Mouse (Mus musculus): Measurements from ENCODE around the gene Setd4.

The Setd4 gene

DNA sequence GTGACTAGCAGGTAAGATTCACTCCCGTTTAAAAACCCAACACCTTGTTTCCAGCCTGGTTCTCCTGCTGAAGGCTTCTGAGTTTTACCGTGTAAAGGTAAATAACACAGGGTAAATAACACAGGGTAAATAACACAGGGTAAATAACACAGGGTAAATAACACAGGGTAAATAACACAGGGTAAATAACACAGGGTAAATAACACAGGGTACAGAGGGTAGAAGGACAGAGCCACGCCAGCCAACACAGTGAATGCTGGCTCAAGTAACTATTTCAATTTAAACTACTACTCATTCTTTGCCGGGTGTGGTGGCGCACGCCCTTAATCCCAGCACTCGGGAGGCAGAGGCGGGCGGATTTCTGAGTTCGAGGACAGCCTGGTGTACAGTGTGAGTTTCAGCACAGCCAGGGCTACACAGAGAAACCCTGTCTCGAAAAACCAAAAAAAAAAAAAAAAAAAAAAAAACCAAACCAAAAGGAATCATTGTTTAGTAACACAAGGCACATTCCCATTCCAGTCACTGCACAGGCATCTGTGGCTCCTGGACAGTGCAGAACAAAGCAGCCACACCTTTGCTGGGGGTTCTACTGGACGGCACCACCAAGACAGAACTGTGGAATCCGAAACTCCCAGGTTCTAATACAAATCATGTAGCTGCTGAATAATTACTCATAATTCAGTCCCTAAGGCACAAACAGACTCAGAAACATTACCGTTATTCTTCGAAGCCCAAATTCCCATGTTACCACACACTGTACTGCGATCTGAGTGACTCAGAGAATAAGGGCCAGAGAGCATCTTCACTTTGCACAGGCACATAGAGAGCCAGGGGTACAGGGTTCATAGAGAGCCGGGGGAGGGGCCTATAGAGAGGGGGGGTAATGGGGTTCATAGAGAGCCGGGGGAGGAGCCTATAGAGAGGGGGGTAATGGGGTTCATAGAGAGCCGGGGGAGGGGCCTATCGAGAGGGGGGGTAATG is 12.1 kb downstream of the Setd4 start:
- no peak for DNase-seq

DNA sequence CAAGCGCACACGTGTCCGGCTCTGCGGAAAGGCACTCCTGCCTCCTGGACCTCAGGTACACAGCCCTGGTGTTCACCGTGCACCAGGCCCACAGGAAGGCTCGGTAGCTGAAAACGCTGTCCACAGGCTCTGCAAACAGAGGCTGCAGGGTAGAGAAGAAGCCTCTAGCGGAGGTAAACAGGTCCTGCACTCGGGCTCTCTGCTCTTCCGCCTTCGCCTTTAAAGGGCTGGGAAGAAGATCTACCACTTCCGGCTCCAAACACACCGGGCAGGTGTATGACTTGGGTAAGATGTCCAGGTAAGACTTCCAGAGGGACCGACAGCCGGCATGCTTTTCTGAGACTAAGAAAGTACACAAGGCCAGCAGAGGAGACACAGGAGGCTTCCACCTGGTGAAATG is 12.9 kb downstream of the Setd4 start:
- DNase-seq = no peak

DNA sequence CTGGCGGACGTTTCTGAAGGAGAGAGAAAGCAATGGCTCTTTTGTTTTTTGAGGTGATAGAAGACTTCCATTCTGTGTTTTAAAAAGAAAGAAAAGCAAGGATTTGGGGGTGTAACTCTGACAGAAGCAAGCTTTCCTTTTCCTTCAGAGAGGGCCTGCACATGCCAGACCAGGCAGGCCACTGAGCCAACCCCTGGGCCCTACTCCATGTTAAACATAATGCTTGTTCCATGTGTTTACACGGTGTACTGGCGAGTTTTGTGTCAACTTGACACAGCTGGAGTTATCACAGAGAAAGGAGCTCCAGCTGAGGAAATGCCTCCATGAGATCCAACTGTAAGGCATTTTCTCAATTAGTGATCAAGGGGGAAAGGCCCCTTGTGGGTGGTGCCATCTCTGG is 15.6 kb downstream of the Setd4 start:
- no peak for DNase-seq

DNA sequence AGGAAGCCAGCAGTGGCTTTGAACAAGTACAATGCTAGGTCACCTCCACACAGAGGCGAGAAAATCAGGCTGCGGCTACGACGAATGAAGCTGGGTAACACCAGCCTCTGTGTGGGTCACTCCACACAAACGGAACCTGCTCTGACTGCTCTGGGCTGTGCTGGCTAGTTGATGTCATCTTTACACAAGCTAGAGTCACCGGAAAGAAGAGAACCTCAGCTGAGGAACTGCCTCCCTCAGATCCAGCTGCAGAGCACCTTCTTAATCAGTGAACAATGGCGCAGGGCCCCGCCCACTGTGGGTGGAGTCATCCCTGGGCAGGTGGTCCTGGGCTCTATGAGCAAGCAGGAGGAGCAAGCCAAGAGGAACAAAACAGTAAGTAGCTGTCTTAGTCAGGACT is 17.5 kb downstream of the Setd4 start:
- DNase-seq = no peak

DNA sequence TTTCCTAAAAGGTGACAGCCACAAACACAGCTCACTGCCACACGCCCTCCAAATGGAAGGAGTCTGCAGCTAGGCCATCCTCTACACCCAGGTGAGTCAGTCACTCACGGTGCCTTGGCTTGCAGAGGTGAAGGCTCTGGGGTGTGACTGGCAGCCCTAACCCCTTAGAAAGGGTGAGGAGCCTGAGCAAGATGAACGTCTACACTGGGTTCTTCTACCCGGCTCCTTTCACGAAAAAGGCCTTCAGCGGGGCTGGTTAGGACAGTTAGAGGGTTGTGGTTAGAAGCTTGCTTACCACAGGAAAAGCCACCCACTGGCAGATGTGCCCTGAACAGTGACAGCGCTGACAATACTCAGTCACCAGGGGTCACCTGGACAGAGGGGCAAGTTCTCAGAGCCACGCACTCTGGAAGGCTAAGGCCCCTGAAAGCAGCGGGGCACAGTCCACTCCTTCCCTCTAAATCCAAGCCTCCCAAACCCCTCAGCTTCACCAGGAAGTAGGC is 18.1 kb downstream of the Setd4 start:
- DNase-seq = no peak

DNA sequence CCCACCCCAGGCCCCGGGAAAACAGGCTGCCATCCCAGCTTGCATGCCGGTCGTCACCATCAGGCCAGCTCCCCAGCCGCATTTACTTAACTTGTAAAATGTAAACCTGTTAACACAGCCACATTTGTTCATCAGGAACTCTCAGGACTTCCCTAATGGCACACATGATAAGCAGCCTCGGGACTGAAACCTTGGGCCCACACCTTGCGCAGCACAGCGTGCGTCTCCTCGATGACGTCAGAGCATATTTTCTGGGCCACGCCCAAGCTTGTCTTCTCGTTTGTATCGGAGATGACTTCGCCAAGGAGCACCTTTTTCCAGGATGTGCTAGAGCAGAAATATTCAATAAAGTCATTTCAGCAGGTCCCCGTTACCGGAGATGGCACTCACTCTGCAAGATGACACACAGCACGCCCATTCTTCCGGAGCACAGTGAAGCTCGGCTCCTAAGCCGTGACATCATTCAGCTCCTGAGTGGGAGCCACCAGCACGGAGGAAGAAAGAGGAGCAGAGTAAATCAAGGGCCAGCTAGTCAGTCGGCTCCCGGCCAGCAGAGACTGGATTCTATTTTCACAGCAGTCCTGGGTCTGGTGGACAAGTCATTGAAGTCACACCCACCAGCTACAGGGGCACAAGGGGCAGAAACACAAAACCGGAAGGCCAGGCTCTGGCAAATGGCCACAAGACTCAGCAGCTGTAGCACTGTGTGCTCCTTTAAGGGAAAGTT is 18.7 kb downstream of the Setd4 start:
- DNase-seq = no peak

DNA sequence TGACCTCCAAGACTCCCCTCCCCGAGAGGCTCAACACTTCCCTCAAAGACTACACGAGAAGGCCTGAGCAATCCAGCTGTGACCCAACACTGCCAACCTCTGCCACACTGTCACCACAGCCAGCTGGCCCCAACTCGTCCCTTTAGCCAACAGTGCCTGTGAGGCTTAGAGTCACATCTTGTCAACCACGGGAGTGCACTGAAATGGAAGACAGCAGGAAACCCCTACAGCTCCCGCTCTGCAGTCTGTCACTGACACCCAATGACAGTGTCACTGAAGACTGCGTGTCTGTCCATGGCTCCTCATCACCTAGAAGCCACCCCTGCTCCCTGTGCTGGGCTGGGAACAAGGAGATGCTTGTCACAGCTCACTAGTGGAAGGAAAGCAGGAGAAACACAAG is 22.7 kb downstream of the Setd4 start:
- peak; percentile 38 to 49 for DNase-seq

DNA sequence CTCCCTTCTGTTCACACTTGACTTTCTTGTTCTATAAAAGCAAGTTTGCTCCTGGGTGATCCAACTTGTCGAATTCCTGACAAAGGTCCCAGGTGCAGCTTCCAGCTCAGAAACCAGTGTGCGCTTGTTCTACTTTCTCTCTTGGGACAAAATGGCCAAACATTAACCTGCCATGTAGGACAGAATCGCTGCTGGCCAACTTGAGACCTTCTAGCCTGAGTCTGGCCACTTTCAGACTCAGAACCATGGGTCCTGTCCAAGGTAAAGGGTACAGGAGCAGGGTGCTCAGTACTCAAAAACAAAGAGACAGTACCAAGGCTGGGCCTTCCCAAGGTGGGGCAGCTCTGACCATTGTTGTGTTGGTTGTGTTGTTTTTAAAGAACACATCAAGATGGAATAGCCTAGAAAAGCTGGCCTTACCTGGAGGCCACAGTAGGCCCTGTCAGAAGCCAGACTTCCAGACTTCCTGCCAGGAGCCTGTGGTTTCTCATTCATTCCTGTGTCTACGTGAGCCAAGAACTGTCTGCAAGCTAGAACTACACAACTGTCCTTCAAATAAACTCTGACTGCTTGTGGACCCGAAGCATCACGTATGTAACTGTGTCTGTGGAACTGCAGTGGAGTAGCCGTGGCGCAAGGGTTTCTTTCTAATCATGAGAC is 25.4 kb downstream of the Setd4 start:
- DNase-seq = peak in 1 of 2 experiments; percentile 40

DNA sequence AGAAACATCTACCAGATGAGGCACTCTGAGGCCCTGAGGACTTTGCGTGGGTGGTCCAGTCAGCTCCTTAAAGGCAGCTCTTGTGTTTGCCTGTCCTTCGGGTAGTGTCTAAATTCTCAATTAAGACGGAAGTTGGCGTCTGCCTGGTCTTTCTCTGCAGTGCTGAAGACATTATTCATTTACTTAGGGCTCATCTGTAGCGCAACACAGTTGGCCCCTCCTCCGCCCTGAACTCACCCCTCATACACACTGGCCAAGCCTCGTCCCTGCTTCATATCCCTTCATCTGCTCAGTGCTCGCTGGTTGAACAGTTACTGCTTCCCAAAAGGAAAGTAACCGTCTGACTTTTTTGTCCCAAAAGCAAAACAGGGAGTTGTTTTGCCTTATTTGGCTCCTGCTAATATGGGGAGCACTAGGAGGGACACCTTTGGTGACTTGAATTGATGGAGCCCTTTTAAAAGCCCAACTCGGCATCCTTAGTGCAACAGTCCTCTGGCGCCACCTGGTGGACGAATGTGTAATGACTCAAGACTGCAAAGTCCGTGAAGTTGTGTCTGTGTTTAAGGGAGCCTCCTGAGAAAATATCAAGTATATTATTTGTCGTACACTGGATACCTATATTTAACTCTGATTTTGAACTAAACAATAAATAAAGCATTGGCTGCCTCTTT is 27.3 kb downstream of the Setd4 start:
- DNase-seq = peak; percentile 91 to 95

DNA sequence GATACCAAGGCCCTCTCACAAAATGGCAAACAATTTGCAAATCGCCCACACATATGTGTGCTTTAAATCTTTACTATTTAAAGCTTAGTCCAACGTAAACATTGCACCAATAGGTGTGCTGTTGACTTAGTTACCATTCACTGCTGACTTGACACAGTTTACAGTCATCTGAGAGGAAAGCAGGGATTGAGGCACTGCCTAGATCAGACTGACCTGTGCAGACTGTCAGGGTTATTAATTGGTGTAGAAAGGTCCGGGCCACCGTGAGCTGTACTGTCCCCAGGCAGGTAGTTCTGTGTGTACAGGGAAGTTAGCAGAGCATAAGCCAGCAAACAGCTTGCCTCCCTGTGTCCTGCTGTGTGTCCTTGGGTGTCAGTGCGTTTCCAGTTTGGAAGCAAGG is 28.3 kb downstream of the Setd4 start:
- DNase-seq = no peak

DNA sequence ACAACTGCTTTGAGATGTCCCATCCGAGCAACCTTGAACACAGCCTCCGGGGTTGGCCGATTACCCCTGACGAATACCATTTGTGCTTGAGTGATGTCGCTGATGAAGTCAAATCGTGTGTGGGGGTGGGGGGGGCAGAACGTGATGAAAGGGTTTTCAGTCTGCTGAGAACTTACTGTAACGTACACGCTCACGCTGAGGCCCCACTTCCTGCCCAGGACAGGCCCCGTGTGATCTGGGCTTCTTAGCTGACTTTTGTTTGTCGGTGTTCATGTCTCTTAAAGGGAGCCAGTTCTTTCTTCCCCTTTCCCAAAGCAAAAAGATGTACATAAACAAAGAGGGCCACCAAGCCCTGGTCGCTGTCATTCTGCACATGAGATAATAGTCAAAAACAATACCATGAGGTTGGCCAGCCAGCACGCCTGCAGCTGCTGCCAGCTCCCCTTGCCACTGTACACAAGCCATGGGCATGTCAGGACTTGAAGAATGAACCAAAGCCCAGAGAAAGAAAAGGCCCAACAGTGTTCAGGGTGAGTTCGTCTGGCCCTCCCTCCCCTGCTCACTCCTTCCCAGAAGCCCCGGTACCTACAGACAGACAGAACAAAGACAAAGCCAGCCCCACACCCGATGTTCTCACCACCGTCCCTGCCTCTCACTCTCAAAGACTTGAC is 29.2 kb downstream of the Setd4 start:
- DNase-seq = no peak

DNA sequence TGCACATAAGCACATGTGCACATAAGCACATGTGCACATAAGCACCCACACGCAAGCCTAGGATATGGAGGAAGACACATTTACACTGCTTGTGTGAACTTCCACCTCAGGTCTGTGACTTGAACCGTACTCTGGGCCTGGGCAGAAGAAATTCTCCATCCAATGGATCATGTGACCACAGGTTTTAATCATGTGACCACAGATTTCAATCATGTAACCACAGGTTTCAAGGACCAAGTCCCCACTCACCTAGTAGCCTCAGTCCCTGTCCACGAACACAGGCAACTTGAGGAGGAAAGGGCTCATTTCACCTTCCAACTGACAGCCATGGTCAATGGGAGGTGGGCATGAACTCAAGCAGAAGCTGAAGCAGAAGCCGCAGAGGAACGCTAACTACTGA is 30.4 kb downstream of the Setd4 start:
- DNase-seq = no peak

DNA sequence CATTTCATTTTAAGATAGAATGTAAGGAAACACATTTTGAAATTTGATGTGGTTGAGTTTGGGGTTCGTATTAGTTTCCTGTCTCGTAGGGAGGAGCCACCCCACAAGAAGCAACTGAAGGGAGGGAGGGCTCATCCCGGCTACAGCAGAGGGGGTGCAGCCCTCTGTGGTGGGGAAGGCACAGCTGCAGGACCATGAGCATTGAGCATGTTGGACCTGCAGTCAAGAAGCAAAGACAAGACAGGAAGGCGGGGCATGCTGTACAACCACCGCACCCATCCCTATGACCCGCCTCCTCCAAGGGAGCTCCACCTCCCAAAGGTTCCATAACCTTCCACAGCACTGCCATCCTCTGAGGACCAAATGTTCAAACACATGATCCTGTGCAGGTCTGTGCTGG is 31.5 kb downstream of the Setd4 start:
- DNase-seq = no peak

DNA sequence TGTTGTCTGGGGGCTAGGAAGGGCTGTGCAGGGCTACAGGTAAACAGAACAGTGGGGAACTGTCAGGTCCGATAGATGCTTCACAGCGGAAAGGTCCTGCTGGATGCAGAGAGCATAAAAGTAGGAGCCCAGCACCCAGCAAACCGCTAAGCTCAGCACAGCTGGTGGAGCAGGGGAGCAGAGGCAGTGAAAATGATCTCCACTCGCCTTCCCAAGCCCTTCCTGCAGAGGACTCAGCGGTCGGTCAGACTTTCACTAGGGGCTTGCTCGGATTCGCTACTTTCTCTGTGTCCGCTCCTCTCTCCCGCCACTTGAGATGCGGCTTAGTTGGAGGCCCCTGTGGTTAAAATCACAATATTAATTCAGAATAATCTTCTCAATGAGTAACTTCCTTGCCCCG is 45.4 kb downstream of the Setd4 start:
- DNase-seq = no peak

DNA sequence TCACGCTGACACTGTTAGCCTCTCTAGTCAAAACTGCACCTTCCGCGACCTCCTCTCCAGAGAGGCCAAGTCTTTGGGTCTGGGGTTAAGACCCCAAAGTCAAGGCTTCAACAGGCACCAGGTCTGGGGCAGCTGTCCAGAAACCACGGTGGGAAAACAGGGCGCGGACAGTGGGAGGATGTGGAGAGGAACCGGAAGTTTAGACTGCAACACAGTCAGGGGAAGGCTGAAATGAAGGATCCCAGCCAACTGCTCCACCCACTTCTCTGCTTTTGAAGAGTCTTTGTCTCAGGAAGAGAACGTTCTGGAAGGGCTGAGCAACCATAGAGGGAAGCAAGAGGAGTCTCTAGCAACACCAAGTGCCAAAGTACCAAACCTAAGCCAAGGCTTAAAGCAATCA is 46.2 kb downstream of the Setd4 start:
- DNase-seq = peak in 1 of 2 experiments; percentile 14

DNA sequence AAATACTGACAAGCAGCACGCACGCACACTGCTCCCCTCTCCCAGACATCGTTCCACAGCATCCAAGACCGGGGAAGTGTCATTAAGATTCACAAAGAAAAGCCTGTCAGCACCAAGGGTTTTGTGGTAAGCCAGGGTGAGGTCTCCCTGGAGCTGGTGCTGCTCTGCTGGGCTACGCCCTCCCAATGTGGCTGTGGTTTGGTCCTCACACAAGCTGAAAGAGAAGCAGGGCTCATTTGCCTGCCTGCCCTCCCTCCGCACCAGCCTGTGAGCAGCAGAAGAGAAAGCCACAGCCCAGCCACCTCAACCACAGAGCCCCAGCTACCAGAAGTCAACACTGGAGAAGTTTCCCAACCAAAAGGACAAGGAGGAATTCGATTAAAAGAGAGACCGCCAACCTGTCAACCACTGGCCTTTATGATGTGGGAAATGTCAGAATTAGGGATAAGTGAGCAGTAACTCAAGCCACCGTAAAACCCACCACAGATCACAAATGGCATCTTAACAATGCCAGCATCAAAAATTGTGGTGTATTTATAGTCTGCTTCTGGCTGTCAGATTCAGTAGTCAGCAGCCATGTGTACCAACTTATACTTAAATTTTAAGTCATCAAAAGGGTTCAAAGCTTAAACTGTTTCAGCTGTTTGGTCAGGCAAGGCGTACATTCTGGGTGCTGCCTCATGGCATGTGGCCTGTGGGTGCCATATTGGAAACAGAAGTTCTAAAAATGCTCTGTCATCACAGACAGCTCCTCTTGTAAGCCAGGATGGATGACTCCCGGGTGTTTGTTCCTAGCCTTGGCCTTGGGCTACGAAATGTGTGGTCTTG is 51.0 kb downstream of the Setd4 start:
- DNase-seq = no peak

DNA sequence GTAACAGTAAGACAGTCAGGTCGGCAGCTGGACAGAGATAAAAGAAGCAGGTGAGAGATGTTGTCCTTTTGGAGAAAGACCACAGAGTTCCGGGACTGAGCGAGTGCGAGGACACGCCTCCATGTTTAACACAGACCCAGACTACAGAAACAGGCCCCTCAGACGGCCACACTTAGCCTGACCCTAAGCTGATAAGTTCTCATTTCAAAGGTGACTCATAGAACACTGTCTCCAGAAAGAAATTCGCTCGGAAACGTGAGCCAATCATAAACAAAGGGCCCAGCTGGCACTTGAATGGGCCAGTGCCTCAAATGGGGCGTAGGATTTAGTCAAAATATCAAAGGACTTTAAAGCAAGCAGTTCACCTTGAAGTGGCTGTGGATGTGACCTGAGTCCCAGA is 54.6 kb downstream of the Setd4 start:
- no peak for DNase-seq

DNA sequence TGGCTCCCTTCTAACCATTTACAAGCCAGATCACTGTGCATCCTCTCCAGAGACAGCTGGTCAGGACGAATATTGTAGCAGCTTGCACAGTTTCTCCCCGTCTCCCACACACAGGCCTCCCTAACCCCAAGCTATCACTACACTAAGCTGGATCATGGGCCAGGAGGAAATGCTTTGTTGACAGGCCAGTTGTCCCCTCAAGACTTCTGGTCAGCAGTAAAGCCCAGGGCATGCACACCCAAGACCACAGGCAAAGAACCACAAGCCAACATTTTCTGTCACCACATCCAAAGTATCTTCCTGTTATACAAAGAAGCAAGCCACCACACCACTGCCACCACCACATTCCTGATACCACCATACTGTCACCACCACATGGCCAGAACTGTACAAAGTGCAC is 55.8 kb downstream of the Setd4 start:
- DNase-seq = peak; percentile 26 to 29

DNA sequence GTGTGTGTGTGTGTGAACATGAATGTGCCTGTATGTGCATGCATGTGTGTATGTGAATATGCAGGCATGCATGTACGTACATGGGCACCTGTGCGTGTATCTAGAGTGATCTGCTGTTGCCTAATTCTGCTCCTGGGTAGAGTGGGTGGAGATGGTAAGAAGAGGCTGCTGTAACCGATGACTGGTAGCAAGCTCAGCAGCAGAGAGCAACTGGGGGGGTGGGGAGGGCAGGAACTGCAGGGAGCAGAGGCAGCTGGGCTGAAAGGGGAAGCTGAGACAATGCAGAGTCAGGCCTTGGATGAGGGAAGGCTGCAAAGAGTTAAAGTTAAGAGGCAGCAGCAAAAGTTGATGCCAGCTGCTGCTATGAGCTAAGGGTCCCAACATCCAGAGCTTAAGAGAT is 56.7 kb downstream of the Setd4 start:
- no peak for DNase-seq

DNA sequence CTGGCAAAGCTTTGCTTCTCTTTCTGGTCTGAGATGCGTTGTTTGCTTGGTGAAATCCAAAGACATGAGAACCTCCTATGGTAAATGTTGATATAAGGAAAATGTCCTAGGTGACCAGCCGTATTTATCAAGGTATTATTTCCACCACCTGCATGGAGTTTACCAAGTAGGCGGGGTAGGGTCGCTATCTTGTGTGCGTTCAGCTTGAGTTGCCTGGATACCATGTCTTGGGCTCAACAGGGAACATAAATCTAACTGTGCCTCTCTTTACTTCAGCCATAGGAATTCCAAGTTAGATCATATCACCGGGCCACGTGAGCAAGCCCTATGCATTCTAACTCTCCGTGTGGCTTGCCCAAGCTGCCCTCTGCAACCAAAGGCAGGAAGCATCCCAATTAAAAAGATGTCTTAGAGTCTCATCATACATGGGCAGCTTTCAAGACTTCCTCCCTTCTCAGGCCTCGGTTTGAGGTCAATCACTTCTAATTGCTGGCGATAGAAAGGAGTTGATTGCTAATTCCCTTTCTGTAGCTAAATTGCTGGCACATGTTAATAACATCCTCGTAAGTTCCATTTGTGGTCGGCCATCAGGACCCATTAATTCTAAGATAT is 57.4 kb downstream of the Setd4 start:
- DNase-seq = no peak

DNA sequence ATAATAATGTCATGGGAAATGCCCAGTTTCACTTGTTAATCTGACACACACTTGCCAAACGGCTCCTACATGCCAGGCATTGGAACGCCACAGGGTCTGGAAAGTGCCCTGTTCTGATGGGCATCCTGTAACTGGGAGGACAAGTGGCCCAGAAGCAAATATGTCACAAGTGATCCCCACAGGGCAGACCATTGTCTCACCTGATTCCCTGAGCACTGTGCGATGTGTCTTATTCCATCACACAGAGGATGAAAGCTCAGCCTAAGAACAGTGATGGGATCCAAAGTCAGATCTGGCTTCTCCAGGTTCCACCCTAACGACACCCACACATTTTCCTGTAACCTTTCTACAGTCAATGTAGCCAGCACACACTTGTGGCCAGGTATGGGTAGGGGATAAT is 58.9 kb downstream of the Setd4 start:
- DNase-seq = no peak

Measured in cerebellum, postnatal 10 days (tissue).